Mouse (Mus musculus) heart, adult 8-10 months (tissue): ENCODE data around the gene Cd34. TPM values are rescaled to one million over a fixed set of nuclear protein-coding genes. Genes with fewer than 3 reads are reported as not detected.

Source experiments
- DNase-seq: peaks from one replicate; pipeline ENCODE4 v3.0.0; 2022; ENCODE audit warnings: low spot score
- total RNA-seq, 4 experiments: library from RNA; stranded (reverse); gene quantifications; 2 replicates each; pipeline ENCODE4 v1.2.4; 2022

Cd34 gene
- total RNA-seq, result 10 to 100 TPM; 70.6 to 81.5 (median 80.7) TPM

DNA sequence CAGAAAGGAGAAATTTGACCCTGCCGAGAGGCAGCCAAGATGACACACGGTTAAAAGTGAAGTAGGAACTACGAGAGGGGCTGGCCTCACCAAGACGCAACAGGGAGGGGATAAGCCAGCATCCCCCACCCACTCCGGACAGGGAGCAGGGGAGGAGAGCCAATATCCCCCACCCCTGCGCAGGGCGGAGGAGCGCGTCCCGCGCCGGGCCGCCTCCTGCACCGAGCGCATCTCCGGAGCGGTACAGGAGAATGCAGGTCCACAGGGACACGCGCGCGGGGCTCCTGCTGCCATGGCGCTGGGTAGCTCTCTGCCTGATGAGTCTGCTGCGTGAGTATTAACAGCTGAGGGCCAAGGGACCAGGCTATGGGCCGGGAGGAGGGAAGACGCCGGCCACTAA, at the start of gene Cd34:
TSS of gene Cd34 (plus strand) at position 105 of the 400 bp plus-strand sequence.
- DNase-seq, result peak; percentile 80

DNA sequence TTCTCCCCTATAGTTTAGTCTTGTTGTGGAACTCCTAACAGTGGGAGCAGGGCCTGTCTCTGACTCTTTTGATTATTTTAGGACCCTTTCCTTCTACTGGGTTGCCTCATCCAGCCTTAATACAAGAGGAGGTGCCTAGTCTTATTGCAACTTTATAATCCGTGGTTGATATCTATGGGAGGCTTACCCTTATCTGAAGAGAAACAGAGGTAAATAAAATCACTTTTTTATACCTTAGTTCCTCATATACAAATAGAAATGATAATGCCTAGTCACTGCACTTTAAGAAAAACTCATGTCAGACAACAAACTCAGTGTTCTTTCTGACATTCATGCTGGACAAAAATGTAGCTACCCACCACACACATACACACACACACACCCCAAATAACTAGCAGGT, 44.1 kb upstream of the Cd34 start:
- no peak for DNase-seq

DNA sequence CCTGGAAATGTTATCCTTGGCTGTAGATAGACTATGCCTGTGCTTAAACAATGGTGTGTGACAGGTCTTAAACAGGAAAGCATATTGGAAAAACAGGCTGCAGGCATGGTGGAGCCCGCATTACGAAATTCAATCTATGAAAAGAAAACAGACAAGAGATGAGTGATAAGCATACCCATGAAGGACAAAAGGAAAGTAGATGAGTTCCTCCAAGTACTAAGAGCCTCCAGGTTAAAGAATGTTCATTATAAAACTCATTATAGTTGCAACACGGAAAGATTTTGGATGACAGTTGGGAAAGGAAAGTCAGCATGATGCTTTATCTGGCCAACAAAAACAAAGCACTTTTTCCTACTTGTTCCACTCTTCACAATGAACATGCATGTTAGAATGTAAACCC, 43.3 kb upstream of the Cd34 start:
- DNase-seq, result no peak

DNA sequence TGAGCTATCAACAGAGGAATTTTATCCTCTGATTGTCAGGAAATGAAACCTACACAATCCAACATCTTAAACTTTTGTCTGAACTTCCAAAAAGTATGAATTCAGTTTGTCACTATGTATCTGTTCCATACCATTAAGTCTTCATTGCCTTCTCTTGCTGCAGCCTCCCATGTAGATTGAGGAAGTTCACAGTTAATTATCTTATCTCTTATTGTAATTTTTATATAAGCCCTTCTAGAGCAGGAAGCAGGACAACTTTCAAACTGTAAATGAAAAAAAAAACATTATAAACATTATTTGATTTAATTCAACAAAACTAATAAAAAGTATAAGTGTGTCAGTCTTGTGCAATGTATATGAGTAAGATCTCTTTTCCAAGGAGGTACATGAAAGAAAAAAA, 37.5 kb upstream of the Cd34 start:
- DNase-seq, result no peak

DNA sequence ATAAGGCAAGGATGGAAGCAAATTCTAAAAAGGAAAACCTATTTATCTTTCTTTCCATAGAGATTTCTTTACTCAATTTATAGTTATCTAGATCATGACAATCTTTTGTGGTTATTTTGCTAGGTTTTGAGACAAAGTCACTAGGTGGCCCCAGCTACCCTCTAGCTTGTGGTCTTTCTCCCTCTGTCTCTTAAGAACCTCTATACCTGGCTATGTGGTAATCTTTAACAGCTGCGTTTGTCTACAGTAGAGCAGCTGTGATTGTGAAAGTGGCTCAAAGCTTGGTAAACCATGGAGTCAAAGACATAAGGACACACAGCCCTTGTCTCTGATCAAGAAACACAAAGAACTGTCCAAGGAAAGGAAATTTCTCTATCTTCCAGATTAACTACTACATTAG, 36.8 kb upstream of the Cd34 start:
- DNase-seq, result no peak

DNA sequence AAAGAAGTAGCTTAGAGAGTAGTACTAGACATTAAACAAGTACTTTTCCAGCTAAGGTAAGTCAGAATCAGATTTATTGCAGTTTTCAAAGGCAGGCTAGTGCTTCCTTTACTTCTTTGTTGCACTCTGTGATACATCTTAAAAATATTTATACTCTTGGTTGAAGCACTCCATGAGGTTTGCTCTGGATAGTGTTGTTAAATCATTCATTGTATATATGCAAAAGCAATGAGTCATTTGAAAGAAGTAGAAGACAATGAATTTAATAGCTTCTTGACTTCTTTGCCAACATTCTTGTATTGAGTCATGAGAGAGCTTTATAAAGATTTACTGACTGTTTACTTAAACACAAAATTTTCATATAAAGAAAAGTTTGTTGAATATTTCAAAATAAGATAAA, 29.7 kb upstream of the Cd34 start:
- no peak for DNase-seq

DNA sequence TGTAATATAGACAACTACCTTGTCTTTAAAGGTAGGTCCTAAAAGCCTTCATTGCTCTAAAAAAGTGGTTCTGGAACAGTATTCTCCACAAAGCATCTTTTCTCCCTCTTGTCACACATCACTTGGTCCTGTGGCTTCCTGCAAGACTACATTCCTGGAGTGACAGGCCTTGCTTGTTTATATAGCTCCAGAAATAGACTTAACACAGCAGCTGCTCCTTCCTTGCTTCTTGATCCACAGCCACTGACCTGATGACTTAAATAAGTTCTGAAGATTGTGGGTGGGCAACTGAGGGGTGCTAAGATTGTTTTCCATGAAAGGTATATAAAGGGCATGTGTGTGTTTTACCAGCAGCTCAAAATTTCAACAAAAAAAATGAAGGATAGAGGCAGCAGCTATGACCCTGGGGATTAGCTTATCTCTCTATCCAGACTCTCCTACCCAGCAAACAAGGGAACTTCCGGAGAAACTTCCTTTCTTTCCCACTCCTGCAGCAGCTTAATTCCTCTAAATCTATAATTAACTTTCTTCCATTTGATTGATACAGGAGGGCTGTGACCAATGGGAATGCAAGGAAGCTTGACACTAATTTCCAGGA, 12.8 kb upstream of the Cd34 start:
- no peak for DNase-seq

DNA sequence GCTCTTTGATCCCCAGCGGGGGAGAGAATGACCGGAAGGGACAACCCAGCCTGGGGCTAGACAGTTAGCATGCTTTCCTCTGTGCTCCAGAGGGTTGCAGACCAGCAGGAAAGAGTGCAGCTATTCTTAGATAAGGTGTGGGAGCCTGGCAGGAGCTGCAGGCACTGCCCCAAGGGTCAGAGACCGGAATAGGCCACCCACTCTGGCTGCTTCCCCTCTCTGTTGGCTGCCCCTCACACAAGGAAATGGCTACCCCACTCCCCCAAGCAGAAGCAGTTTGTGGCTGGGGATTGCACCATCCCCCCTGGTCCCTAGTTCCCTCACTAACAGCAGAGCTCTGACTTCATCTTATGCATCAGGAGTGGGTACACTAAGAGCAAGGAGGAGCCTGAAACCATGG, 10.7 kb upstream of the Cd34 start:
- no peak for DNase-seq

DNA sequence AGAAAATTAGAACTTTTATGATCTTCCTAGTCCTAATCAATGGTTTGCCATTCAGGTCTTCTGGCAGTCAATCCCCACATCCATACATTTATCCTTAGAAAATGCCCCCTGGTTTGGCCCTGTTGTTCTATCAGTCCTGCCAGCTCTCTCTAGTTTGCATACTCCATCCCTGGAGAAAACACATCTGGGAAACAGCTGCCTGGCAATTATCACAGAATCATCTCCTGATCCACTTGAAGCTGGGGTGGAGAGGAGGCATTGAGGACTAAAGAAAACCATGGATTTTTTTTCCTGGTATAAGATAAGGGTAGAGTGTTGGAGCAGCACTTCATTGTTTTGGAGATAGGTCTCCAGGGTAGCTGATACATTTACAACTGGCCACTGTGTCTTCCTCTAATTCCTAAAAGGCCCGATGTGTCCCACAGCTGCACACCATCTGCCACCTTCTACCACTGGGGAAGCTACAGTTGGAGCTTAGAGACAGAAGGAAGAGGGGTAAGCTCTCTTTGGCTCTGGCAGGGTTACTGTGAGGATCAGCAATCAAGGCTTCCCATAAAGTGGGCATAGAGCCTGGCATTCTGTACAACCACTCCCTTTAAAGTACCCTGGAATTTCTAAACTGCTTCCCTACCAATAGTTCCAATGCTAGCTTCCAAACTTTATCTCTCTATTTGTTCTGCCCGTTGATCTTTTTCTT, 9.2 kb upstream of the Cd34 start:
- DNase-seq, result no peak

DNA sequence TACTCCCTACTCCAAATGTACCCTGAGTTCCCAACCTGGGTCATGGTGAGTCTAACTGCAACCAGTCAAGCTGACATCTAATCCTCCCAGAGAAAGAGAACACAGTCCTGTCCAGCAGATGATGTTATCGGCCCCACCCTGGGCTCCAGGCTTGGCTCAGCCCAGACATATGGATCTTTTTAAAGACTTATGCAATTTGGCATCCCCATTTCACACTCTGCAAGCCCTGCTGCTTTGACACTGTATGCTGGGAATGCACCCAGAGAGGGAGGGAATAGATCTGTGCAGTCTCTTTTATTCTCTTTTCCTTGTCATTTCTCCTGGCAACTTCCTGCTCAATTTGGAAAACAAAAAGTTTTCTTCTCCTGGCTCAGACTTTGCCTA, 8.7 kb upstream of the Cd34 start:
- DNase-seq, result no peak

DNA sequence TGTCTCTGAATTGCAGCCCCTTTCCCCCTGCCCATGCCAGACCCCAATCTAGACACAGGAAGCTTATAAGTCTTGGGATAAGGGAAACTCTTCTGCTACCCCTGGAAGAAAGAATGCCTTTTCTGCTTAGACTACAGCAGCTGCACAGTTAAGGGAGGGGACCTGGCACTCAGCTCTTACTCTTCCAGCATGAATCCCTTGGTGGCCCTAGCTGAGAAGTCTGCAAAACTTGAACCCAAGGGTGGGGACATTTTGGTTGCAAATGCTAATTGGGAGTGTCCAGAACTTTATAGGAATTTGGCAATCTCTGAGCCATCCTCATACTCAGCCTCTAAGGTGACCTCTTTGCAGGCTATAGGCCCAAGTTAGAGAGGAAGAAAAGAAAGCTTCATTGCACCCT, 7.9 kb upstream of the Cd34 start:
- no peak for DNase-seq

DNA sequence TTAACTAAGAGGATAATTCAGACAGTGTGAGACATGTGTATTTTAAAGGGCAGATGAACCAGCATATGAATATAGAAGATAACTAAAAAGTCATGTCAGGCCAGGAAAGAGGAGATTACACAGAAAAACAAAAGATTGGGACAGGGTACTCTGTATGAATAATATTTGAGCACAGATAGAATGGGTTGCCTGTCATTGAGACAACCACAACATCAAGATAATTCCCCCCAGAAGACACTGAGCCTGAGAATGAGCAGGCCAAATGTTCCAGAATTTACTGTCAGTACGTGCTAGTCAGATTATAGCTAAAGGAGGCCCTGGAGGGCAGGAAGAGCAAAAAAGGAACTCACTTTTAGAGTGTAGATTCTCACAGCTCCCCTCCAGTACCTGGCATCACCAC, 3.3 kb upstream of the Cd34 start:
- DNase-seq, result no peak

DNA sequence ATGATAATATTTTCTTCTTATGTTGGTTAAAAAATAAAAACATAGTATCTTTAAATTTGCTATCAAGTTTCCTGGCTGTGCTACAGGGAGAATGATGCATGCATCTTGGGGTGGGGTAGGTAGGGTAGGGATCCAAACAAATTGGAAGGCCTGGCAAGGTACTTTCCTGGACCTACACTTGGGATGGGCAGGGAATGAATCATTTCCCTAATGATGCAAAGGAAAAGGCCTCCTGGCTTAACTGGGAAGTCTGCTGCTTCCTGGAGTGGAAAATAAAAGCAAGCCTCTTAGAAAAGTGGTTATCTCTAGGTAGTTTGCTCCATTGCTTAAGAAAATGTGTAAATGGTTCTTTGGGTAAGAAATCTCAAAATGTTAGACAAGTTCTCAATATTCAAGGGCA, 2.9 kb downstream of the Cd34 start:
- no peak for DNase-seq

DNA sequence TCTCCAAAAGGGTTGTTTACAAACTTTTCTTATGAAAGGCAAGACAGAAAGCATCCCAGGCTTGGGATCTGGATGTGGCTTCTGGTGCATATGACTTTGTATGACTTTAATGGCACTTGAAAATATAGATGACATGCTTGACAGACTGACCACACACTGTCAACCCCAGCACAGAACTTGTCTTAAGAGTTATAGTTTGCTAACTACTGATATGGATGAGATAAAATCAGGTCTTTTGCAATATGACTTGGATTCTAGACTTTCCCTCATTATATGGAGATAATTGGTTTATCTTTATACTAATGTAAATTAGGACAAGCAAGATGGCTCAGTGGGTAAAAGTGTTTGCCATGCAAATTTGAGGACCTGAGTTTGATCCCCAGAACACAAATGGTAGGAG, 4.3 kb downstream of the Cd34 start:
- DNase-seq, result no peak

DNA sequence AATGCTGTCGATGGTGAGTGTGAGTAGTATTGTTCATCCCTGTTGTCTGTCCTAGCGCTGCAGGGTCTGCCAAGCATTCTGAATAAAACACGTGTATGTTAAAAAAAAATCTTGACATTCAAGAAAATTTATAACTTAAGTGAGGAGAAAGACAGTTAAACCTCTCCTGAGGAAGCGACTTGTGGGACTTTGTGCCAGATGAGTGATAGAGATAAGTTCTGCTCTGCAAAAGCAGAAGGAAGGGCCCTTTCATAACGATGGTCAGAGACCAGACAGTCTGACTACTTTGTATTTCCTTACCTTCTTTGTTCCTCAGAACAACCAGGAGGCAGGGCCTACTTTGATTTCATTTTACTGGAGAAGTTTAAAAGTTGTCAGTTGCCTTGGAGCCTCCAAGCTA, 4.9 kb downstream of the Cd34 start:
- no peak for DNase-seq

DNA sequence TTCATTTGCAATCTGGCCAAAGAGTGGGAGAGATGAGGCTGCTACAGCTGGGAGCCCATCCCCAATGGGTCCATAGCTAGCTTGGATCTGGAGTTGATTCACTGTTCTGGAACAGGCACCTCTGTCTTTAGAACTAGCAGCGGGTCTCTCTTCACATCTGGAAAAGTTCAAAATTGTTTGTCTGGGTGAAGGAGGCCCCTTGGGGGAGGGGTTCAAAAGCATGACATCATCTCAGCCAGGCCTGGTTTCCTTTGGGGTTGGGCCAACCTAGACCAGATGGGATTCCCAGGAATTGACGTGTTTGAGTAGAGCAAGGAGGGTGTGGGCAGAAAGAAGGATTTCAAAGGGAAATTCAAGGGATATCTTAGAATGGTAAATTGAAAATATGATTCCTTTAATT, 6.8 kb downstream of the Cd34 start:
- peak; percentile 89 for DNase-seq

DNA sequence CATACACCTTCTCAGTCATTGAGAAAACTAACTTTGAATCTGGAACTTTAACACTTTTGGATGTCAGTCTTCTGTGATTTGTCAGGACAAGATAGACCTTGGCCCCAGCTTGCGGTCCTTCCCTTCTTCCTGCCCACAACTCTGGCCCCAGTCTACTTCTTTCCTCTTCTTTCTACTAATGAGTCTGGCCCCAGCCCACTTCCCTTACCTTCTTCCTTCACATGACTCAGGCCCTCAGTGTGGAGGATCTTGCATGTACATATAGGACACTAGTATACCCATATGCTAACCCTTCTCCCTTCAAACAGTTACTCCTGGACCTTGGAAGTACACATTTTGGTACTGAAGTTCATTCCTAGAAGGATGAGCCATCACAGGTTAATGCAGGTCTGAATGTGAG, 7.8 kb downstream of the Cd34 start:
- DNase-seq, result no peak

DNA sequence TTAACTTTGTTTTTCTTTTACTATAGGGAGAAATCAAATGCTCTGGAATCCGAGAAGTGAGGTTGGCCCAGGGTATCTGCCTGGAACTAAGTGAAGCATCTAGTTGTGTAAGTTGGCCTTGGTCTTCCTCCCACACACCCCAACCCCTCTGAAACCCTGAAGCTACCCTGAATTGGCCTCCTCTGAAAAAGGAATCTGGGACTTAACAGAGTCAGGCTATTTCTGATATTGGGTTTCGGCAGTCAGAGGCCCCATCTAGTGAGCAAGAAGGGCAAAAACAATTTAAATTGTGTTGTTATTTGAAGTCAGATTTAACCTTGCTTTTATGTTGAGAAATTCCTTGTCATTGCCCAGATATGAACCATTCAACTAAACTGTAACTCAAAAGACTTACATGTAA, 12.3 kb downstream of the Cd34 start:
- DNase-seq, result no peak

DNA sequence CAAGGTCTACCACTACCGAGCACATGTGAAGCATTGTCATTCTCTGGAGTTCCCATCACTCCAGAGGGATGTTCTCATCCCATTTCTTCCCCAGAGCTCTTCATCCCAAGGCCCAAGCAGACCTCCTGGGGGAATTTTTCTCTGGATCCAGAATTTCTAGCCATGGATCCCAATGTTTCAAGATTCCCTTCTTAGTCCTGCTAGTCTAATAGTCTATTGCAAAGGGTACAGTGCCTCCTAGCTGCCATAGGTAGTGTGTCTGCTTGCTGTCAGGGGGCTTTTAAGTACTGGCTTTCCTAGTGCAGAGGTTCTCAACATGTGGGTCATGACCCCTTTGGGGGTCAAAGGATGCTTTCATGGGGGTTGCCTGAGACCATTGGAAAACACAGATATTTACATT, 14.3 kb downstream of the Cd34 start:
- no peak for DNase-seq

DNA sequence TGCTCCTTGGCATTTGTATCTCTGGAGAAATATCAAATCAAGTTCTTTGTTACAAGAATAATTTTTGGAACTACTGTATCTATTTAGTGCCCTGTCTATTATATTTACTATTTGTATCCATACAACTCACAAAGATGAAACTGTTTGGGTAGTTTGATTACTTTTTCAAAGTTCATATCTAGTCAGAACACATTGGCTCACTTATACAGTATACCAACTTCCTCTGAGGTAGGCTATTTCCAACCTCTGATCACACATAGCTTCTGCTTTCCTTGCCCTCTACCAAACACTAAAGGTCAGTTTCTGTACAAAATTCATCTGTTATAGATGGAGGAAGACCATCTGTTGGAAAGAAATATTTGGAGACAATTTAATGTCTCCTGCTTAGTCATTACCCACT, 16.1 kb downstream of the Cd34 start:
- DNase-seq, result no peak

DNA sequence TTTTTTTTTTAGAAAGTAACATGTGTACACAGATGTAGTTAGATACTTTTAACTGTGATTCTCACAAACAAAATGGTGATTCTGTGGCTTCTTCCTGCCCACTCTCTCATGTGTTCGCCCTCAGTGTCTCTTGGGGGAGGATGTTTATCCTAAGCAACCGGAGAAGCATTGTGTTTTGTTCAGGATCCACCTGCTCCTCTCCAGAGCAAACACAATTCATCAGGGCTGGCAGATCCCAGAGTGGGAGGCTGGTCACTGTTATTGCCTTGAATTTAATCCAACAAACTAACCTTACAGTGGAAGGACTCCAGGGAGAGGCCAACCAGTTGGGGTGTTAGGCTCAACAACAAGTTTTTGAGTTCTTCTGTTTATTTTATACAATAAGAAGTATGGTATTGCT, 17.1 kb downstream of the Cd34 start:
- DNase-seq, result no peak

DNA sequence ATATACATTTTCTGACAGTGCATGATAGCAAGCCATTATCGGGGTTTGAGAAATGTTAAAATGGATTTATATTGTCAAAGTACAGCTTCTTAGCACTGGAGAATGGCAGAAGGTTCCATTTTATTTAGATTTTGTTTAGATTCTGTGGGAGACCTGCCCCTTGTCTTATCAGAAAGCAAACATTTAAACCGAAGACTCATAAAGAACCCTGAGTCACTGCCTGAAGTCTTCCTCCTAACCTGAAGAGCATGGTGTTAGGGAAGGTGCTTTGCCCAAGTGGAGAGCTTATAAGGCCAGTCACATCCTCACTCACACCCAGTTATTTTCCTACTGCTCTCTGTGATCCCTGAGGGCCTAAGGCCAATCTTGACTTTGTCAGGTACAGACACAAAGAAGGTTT, 18.4 kb downstream of the Cd34 start:
- no peak for DNase-seq

DNA sequence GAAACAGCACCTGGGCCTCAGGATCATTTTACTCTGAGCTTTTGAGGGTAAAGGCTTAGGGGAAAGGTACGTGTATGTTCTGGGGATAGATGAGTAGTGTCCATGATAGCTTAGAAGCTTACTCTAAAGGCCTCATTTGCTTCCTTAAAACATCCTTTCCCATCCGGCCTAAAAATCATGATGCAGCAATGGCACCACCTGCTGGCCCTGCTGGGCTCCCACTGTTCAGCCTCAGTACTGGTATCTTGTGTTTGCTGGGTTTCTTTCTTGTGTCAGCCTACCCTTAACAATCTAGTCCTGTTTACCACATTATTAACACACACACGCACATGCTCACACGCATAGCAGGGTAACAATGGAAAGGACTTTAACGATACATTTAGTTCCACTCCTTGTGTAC, 23.6 kb downstream of the Cd34 start:
- DNase-seq, result peak; percentile 72

DNA sequence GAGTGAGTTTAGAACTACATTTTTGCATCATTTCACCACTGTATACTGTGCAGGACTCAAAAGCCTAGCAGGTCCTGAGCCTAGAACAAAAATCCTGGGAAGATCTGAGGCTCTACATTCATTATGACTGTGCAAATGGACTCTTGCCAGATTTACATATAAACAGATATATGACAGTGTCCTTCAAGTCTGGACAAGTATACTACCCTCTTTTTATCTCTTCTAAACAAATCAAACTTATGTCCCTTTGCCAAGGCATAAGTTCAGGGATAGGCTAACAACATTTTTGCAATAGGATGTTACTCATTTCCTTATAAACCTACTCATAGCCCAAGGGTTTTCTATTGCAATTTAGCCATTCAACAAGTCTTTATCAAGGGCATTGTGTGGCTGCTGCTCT, 24.1 kb downstream of the Cd34 start:
- no peak for DNase-seq
